Mouse (Mus musculus) liver, postnatal 0 days (tissue): Measurements from ENCODE around the gene Acvr1b. TPM values are rescaled to one million over a fixed set of nuclear protein-coding genes. Genes with fewer than 3 reads are reported as not detected.

Source experiments
- ATAC-seq: fragments of 200-750 bp; cut with Nextera tagmentation; 2 replicates; pipeline ENCODE4 v1.8.0; 2017; ENCODE audit warnings: mild to moderate bottlenecking, moderate library complexity
- DNase-seq: peaks from one replicate; pipeline ENCODE4 v3.0.0-alpha.2; 2016
- H3K27ac ChIP-seq: fragments of 300-500 bp; sonication (generic); 2 replicates; pipeline ENCODE4 v1.5.1; 2014; ENCODE audit warnings: antibody characterized with exemption, moderate library complexity, mild to moderate bottlenecking, low read depth
- H3K27me3 ChIP-seq: fragments of 300-500 bp; sonication (generic); 2 replicates; pipeline ENCODE4 v1.6.1; 2014; ENCODE audit warnings: low read length, control low read depth, mixed read lengths; ENCODE audit not compliant: insufficient read depth
- H3K36me3 ChIP-seq: fragments of 300-500 bp; sonication (generic); replicated peaks from 2 replicates; pipeline ENCODE4 v1.6.1; 2014; ENCODE audit warnings: mild to moderate bottlenecking, control low read depth, low read length, moderate library complexity, mixed read lengths; ENCODE audit not compliant: insufficient read depth
- H3K4me1 ChIP-seq: fragments of 300-500 bp; sonication (generic); 2 replicates; pipeline ENCODE4 v1.6.1; 2014; ENCODE audit warnings: antibody characterized with exemption, mild to moderate bottlenecking, control low read depth; ENCODE audit not compliant: insufficient read depth
- H3K4me2 ChIP-seq: fragments of 300-500 bp; sonication (generic); 2 replicates; pipeline ENCODE4 v1.6.1; 2014; ENCODE audit warnings: low read depth, mild to moderate bottlenecking, low read length, moderate library complexity, mixed read lengths
- H3K4me3 ChIP-seq: fragments of 300-500 bp; sonication (generic); 2 replicates; pipeline ENCODE4 v1.5.1; 2014; ENCODE audit warnings: low read depth, low read length
- H3K9ac ChIP-seq: fragments of 300-500 bp; sonication (generic); replicated peaks from 2 replicates; pipeline ENCODE4 v1.6.1; 2014; ENCODE audit warnings: mild to moderate bottlenecking, moderate library complexity
- H3K9me3 ChIP-seq: fragments of 300-500 bp; sonication (generic); 2 replicates; pipeline ENCODE4 v1.6.1; 2016; ENCODE audit warnings: mild to moderate bottlenecking, control low read depth, low read length, mixed read lengths
- CTCF ChIP-seq: sonication (generic); IDR thresholded peaks from 2 replicates; pipeline ENCODE4 v1.5.1; 2016; ENCODE audit warnings: antibody characterized with exemption, low read depth
- EP300 ChIP-seq: IDR thresholded peaks from 2 replicates; pipeline ENCODE4 v1.6.1; 2016; ENCODE audit warnings: antibody characterized with exemption, low read depth, mild to moderate bottlenecking
- WGBS: fragments of 180-500 bp; shearing (Covaris S2); extraction: QIAGEN DNeasy Blood & Tissue Kit; methylation state at CpG from one replicate; pipeline ENCODE4 v1.1.7; 2014; ENCODE audit not compliant: insufficient replicate concordance; 5-methylcytosine and 5-hydroxymethylcytosine counted together
- polyA plus RNA-seq: library from polyadenylated mRNA; unstranded; fragments of >200 nt; fragmentation: Nextera tagmentation; extraction: Ambion mirVana; gene quantifications from 2 replicates; pipeline ENCODE4 v1.2.1, GENCODE M21; 2015

Gene Acvr1b
- polyA plus RNA-seq, 1 experiment from 2014 or later = 2.2 TPM

- H3K4me1 ChIP-seq = peaks cover 12% of the 10 kb centered on the region; the same call in 1 of the 2 replicates
- peak; percentile 40; the same call in 1 of the 2 replicates for ATAC-seq
- no peak overlapping the region for H3K27ac ChIP-seq
- peaks cover 33% of the 10 kb centered on the region for H3K27me3 ChIP-seq
- no peaks in the 10 kb centered on the region for H3K36me3 ChIP-seq
- no peak overlapping the region for H3K9ac ChIP-seq
- no peak overlapping the region for H3K4me3 ChIP-seq
- TF ChIP-seq EP300 (no peak; the same call in 1 of the 2 replicates), CTCF (no peak)
- no peaks in the 10 kb centered on the region for H3K9me3 ChIP-seq
- H3K4me2 ChIP-seq = no peak overlapping the region
- 40% methylated on average over 7 of the region's 7 CpGs for WGBS
- peak; percentile 37 for DNase-seq
Observed at GRCm38 (mm10) chr15:101227971-101228370, 54.1 kb downstream of the Acvr1b start.

DNA sequence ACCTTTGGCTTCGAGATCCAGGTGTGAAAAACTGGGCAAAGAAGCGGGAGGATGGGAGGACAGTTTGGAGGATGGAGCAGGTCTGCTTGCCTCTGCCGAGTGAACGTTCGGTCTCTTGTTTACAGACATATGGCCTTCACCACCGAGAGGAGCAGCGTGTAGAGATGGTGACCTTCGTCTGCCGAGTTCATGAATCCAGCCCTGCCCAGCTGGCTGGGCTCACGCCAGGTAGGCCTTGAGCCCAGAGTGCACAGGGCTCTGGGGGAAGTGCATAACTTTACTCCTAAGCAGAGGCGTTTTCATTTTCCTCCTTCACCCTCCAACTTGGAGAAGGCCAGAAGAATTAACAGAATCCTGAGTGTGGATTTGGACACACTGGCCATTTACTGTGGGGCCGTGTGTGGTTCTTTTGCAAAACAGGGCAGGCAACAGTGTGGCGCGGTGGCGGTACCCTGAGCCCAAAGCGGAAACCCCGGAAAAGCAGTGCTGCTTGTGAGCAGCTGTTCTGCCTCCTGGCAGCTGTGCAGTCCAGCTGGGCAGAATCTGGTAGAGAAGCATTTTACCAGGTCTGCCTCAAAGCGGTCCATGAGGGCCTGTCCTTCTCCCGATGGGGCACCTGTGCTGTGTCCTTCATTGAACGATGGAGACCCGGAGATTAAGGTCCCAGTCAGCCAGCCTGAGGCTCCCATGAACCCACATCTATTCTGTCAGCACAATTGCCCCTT is 55.2 kb downstream of the Acvr1b start:
- no peak overlapping the region for H3K27ac ChIP-seq

GRCm38 (mm10) chr15:101230503-101230902 is 56.6 kb downstream of the Acvr1b start:
- 91% methylated on average over 19 of the region's 19 CpGs for WGBS
- Histone ChIP-seq H3K4me1 (peaks cover under 1% of the 10 kb centered on the region; the same call in 1 of the 2 replicates), H3K9me3 (no peaks in the 10 kb centered on the region), H3K4me2 (no peak overlapping the region), H3K4me3 (no peak overlapping the region), H3K9ac (no peak overlapping the region), H3K27ac (no peak overlapping the region), H3K27me3 (peaks cover 8% of the 10 kb centered on the region), H3K36me3 (no peaks in the 10 kb centered on the region)
- no peak for ATAC-seq
- DNase-seq = no peak
- TF ChIP-seq CTCF = no peak

More for the DNA sequence above, 55.2 kb downstream of the Acvr1b start:
- H3K4me3 ChIP-seq = no peak overlapping the region
- peaks cover 6% of the 10 kb centered on the region; the same call in 1 of the 2 replicates for H3K4me1 ChIP-seq
- DNase-seq = peak; percentile 65
- no peak overlapping the region for H3K9ac ChIP-seq
- ATAC-seq = peak; percentile 77
- H3K9me3 ChIP-seq = no peaks in the 10 kb centered on the region
- H3K4me2 ChIP-seq = no peak overlapping the region
- 73% methylated on average over 21 of the region's 21 CpGs for WGBS
- TF ChIP-seq EP300 = no peak
- TF ChIP-seq CTCF = no peak
- H3K27me3 ChIP-seq = peaks cover 22% of the 10 kb centered on the region
- no peaks in the 10 kb centered on the region for H3K36me3 ChIP-seq

DNA sequence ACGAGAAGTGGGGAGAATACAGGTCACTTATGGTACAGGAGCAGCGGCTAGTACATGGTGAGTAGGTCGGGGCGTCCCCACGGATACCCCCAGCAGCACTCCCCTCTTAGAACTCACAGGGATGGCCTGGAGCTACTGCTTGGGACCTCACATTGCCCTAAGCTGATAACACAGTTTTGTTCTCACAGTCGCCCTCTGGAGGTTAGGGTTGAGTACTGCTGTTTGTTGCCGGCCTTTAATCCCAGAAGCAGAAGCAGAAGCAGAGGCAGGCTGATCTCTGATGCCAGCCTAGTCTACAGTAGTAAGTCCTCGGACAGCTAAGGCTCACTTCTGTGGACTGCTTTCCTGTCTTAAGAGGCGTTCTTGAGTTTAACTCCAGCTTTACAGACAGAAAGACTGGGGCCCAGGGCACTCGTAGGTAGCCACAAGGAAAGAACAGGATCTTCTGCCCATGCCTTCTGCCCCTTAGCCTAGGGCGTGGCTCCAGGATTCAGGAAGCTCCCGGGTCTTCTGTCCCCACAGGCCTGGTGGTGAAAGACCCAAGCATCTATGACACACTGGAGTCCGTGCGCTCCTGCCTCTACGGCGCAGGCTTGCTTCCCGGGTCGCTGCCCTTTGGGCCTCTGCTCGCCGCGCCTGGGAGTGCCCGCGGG is 57.3 kb downstream of the Acvr1b start:
- H3K27me3 ChIP-seq = 0 out of 2 replicates have a peak, but pooled peaks cover 1% of the 10 kb centered on the region
- no peak overlapping the region for H3K9ac ChIP-seq
- H3K9me3 ChIP-seq = no peaks in the 10 kb centered on the region
- peaks cover 7% of the 10 kb centered on the region for H3K4me1 ChIP-seq
- no peaks in the 10 kb centered on the region for H3K36me3 ChIP-seq
- peak; percentile 50 for DNase-seq
- TF ChIP-seq CTCF (peak; percentile 62), EP300 (no peak)
- WGBS = 80% methylated on average over 23 of the region's 23 CpGs
- H3K27ac ChIP-seq = no peak overlapping the region
- no peak overlapping the region for H3K4me3 ChIP-seq
- ATAC-seq = no peak
- no peak overlapping the region for H3K4me2 ChIP-seq

DNA sequence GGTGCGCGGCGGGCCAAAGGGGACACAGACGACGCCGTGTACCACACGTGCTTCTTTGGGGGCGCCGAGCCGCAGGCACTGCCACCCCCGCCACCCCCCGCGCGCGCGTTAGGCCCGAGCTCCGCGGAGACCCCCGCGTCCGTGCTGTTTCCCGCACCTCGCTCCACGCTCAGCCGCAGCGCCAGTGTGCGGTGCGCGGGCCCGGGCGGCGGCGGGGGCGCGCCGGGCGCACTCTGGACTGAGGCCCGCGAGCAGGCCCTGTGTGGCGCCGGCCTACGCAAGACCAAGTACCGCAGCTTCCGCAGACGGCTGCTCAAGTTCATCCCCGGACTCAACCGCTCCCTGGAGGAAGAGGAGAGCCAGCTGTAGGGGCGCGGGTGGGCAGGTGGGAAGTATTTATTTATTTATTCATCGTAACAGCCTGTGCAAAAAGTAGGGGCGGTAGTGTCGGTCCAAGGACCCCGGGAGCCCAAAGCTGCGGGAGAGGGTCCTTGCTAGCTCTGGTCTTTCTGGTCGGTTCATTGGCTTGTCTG is 57.8 kb downstream of the Acvr1b start:
- Histone ChIP-seq H3K27me3 (no peaks in the 10 kb centered on the region), H3K4me3 (no peak overlapping the region), H3K9me3 (no peaks in the 10 kb centered on the region), H3K9ac (no peak overlapping the region), H3K27ac (no peak overlapping the region), H3K4me2 (no peak overlapping the region), H3K4me1 (peaks cover 7% of the 10 kb centered on the region), H3K36me3 (no peaks in the 10 kb centered on the region)
- no peak for DNase-seq
- no peak for ATAC-seq
- 81% methylated on average over 56 of the region's 56 CpGs for WGBS
- TF ChIP-seq CTCF = no peak
- no peak for TF ChIP-seq EP300

DNA sequence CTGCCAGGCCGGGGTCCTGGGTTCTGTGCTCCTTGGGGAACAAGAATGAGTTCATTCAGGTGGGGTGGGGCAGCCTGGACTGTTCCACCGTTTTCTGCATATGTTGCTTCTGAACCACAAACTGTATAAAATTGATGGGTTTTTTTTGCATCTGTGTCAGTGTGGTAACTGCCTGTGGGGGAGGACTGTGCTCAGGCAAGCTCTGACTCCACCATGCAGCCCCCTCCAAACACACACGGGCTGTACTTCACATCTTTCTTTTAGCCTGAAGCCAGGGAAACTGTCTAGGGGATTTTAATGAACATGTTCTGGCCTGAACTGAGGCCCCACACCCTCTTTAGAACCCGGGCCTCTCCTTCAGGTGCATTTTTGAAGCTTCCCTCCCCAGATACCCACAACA is 58.7 kb downstream of the Acvr1b start:
- TF ChIP-seq EP300 (no peak), CTCF (no peak)
- Histone ChIP-seq H3K4me1 (peaks cover 7% of the 10 kb centered on the region), H3K27ac (no peak overlapping the region), H3K4me2 (no peak overlapping the region), H3K27me3 (no peaks in the 10 kb centered on the region), H3K9me3 (no peaks in the 10 kb centered on the region), H3K36me3 (no peaks in the 10 kb centered on the region), H3K9ac (no peak overlapping the region), H3K4me3 (no peak overlapping the region)
- 71% methylated on average over 4 of the region's 4 CpGs for WGBS
- DNase-seq = no peak
- ATAC-seq = no peak
